Mouse (Mus musculus) ES-CJ7 (cell line): ENCODE results near the gene Gm37240.

Source experiments
- DNase-seq: peaks from one replicate; pipeline ENCODE4 v3.0.0; 2011; ENCODE audit warnings: low read depth, low spot score

Gm37240 gene

DNA sequence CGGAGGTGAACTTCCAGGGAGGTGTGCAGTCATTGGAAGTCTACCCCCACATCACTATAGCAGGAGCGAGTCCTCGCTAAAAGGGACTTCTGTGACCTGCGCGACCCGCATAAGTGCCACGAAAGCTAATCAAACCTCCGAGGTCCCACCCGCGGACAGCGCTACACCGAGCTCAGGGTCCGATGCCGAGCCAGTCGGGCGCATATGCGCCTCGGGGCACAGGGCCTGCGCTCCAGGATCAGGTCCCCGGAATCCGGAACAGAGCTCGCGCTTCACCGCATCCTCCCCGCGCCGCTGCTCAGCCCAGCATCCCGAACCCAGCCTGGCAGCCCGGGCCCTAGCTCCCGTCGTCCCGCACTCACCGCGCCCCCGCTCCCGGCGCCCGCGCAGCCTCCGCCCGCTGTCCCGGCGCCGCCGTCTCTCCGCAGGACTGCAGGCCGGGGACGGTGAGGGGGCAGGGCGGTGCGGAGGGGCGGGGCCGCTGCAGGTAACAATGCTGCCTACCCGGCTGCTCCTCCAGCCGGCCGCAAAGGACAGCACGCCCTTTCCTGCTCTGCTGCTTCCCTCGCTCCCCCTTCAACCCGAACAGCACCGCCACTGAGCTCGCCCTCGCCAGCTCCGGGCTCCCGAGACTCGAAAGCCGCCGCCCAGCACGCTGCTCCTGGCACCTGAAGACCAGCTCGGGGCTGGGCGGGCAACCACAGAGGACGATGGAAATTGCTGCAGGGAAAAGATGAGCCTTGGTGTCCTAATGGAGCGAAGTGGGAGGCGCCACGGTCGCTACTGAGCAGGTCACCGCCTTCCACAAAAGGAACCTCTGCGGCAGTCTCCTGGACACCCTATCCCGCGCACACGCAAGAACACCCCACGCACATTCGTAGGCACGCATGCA is 1407.1 kb downstream of the Gm37240 start, which contains the start of gene Fhdc1:
Fhdc1 (minus strand) TSS at position 424 of the 892 bp plus-strand sequence.
- peak; percentile 69 for DNase-seq

DNA sequence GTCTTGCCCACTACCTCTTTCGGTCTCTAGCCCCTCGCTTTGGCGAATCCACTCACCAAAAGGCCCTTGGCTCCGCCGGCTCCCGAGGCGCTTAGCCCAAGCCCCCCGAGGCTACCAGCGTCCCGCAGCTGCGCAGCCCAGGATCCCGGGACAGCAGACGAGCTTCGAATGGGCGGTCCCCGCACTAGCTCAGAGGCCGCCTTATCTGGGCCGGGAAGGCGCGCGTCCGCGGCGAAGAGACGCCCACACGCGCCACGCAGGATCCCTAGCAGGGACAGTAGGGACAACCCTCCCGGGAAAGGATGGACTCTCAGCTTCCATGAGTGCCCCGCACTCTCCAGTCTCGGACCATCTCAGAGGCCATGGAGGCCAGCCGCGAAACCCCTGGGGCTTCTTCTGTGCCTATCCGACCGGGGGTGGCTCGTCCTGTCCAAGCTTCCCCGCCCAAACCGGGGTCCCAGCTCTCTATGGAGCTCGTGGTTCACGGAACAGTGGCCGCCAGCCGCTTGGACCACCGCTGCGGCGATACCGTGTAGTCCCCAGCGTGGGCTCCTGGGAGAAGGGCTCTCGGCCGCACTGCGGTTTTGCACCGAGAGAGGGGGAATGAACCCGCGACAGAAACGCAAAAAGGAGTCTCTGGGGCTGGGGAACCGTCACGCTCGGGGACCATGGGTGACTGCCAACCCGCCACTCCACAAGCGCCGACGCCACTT is 1407.9 kb downstream of the Gm37240 start:
- peak; percentile 9 for DNase-seq

DNA sequence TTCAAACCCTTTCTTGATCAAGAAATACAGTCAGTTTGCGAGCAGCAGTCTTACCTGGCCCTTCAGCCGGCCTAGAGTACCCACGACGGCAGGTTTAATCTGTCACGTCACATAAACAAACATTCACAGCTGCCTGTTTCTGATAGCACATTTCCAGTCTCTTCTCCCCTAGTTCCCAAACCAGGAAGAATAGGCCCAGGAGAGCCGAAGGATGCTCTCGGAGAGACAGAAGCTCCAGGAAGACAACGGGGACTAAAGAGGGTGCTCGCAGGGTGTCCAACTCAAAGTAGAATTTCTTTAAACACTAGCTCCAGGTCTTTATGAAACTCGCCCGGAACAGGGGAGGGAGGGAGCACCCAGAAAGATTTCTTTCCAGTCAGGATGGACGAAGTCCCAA is 1408.4 kb downstream of the Gm37240 start:
- no peak for DNase-seq

DNA sequence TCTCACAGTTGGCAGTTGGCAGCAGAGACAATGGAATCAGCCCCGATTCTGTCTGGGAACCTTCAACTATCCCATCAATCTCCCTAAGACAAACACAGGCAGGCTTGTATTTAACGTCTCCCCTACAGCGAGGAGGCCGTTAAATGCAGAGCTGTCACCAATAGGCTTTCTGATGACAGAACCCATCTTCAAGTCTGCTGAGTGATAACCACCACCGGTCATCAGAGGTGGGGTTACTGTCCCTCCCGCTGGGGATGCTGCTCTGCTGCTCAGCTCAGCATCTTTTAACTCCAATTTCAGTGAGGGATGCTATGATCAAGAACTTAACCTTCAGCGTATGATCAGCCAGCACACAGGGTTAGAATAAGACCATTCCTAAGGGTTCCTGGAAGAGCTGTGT is 1409.1 kb downstream of the Gm37240 start:
- DNase-seq, result no peak

DNA sequence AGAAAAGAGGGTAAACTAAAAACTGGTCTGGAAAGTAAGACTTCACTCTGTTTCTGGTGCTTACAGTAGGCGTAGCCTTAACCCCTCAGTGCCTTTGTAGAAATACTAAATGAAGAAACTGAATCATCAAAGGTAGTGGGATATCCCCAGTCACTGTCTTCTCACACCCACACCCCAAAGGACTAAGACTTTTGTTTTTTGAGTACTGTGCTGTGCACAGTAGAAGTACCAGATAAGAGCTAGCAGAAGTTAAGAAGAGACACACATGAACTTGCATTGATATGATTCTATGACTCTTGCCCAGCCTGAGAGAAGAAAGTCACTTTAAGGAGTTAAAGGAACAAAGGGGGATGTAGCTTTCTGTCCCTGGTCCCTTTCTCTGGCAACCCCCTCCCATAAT is 1409.8 kb downstream of the Gm37240 start:
- DNase-seq, result no peak

DNA sequence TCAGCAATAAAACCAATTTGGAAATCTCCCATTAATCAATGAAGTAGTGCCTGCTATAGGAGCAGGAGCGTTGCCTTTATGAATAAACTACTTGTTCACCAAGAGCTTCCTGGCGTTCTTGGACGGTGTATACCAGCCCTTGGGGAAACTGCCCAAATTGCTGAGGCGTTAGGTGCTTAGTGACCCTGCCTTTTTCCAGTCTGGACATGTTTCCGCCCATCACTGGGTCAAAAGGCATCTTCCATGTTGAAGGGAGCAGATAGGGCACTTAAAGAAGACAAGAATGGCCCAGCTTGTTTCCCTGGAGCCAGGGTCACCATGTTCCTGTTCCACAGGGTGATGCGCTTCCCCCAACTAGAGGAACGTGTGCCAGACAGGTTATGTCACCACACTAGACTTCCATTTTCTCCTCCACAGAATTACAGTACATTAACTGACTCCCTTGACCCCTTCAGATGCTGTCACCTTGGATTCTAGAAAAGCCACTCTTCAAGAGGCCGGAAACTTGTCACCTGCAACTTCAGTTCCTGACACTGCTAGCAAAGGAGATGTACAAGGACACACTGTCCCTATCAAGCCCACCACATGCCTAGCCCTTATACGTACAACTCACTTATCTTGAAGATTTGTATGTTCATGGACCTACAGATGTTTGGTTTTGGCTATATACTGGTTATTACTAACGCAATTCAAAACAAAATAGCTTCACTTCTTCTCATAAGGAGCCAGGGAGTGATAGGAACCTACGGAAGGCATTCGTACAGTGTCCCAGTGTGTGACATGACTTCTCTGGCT is 1412.1 kb downstream of the Gm37240 start:
- no peak for DNase-seq

DNA sequence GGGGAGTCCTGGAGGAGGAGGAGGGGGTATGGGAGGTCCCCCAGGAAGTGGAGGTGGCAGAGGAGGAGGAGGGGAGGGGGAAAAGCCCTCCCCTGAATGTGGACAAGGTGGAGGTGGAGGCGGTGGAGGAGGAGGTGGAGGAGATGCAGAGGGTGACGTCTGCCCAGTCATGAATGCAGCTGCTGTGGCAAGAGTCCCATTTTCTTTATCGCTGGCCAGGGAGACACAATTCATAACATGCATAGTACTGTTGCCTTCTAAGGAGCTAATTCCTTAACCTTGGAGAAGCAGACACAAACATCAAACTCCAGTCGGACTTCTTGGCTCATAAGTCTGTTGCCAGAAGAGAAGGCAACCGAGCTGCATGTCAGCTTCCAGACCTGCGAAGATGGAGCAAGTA is 1412.9 kb downstream of the Gm37240 start:
- no peak for DNase-seq

DNA sequence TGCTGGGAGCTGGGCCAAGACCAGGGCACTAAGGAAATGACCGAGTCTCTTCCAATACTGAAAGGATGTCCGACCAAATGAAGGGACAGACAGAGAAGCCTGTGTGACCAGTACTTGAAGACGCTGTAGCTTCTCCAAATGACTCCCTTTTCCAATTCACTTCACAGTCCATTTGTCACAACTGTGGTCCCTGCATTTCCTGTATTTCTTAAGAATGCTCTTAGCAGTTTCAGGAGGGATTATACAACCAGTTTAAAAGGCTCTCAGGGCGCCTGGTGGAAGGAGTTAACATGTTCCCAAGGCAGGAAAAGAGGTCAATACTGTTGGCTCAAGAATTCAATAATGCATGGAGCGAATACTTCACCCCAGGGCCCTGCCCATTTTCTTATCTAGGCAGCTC is 1414.4 kb downstream of the Gm37240 start:
- DNase-seq, result no peak

DNA sequence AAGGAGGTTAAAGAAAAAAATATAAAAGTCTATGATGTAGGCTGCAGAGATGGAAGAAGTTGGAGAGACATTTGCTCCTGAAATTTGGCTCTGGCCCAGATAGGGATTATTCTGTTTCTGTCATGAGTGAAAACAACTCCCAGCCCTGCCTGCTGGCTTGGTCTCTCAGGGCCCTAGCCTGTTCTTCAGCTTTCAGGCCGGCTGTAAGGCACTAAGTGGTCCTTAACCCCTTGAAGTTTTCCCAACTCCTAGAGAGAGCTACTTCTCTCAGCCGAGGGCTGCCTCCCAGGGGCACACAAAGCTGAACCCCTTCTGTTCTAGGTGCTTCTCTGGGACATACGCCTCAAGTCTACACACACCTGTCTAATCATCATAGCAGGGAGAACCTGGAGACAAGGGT is 1414.8 kb downstream of the Gm37240 start:
- no peak for DNase-seq

DNA sequence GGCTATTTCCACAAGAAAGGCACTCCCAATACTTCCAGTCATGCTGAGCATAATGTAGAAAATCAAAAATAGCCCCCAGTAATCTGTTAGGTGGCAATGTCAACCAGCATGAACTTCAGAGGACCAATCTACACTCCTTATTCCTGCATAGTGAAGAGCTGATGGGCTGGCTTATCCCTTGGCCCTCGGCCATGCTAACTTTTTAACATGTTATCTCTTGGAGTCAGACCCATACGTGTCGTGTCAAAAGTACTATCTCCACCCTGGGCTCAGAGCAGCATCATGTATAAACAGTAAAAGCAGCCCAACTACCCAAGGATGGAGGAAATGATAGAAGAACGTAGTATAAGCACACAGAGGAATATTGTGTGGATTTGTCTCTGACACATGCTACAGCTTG is 1416.2 kb downstream of the Gm37240 start:
- no peak for DNase-seq

DNA sequence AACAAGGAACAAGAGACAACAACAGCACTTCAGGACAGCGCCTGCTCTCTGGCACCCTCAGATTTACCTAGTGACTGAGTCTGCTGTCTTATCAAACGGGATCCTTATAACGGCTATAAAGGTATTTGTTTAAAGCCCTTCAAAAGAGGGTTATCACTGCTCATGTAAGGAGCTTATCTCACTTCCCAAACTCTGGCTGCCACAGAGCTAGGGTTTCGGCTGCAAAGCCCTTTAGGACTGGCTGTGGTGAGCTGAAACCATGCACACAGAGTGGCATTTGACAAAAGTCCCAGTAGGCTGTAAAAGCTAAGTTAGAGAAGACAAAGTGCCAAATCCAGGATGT is 1419.2 kb downstream of the Gm37240 start:
- no peak for DNase-seq

DNA sequence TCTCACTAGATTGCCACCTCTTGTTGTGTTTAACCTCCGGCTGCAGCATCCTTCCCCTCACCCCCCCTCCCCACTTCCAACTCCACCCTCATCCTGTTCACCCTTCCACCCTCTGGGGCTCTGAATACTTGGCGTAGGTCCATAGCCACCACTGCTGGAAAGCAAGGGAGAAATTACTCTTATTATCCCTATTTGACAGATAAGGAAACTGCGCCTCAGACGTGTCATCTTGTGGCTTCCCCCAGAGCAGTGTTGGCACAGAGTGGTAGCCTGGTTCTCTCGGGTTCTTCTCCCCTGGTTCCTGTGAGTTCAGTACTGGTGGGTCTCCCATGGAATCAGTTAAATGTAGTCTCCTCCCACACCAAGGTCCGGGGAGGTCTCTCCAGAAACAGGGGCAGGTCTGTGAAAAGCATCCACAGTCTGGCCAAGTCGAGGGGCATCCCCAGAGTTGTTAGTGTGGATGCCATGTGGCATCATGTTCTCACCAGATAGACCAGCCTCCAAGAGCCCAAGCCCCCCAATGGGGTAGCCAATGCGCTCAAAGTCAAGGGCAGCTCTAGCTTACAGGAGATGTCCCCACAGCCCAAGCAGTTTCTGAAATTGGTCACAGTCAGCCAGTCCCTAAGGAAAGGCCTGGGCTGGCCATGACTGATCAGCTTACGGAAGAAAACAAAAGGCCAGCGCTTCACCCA is 1419.8 kb downstream of the Gm37240 start:
- DNase-seq, result no peak

DNA sequence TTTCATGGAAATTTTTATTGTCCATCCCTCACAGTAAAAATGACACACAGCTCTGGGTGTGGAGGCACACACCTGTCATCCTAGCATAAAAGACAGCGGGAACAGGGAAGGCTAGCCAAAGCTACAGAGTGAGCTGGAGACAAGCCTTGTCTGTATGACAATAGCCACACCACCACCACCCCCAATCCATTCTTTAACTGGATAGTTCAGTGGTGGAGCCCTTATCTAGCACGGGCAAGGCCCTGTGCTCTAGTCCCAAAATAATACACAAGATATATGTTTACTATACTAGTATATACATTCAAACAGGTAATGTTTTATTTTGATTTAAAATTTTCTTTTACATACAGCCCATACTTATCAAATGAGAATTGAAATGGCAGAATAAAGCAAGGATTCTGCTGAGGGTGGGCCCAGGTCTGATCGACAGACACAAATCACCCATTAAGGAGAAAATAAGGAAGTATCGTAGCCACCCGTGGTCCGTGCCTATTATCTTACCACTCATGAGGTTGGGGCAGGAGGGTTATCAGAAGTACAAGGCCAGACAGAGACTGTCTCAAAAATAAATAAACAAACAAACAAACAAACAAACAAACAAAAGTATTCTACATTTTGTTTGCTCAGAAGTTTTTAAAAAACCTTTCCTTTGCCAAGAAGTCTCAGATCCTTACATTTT is 1421.4 kb downstream of the Gm37240 start:
- DNase-seq, result no peak

DNA sequence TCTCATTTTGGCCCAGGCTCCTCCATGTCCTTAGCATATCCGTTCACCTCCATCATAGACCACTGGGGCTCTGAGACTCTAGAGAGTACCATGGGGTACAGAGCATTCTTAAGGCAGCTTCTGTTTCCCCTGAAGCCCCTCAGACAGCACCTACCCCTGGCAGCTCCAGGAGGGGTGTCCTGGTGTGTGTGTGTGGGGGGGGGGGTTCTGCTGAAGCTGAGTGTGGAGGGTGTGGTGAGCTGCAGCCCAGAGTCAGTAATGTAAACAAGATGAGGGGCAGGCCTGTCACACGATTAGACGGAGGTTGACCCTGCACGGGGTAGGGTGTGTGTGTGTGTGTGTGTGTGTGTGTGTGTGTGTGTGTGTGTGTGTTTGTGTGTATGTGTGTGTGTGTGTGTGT is 1425.6 kb downstream of the Gm37240 start:
- no peak for DNase-seq

DNA sequence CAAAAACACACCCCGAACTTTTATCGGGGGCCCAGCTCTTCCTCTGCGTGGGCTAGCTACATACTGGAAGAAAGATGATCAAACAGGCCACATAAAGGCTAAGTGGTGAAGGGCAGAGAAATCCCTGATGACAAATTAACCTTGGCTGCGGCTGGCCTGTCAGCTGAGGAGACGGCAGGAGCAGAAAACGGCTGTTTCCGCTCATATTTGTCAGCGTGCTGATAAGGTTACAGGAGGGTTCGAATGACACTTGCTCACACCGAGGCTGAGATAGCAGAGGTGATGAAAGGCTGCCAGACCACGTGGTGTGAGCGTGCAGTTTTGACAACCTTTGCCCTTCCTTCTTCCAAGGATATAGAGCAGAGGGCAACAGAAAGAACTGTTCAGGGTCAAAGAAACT is 1426.4 kb downstream of the Gm37240 start:
- no peak for DNase-seq

DNA sequence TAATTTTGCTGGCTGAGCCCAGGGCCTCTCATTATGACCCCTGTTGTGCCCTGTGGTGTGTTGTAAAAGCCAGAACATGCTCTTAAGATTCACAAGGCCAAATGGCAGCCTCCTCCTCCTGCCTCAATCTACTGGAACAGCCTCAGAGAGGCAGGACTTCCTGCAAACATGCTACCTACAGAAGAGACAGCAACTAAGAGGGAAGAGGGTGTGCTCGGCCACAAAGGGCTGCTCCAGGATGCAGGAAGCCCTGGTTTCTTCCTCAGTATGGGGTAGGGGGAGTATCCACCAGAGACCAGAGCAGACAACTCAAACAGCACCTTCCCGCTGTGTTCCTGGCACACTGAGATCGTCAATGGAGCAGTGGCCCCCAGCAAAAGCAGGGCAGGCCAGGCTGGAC is 1426.8 kb downstream of the Gm37240 start:
- no peak for DNase-seq

DNA sequence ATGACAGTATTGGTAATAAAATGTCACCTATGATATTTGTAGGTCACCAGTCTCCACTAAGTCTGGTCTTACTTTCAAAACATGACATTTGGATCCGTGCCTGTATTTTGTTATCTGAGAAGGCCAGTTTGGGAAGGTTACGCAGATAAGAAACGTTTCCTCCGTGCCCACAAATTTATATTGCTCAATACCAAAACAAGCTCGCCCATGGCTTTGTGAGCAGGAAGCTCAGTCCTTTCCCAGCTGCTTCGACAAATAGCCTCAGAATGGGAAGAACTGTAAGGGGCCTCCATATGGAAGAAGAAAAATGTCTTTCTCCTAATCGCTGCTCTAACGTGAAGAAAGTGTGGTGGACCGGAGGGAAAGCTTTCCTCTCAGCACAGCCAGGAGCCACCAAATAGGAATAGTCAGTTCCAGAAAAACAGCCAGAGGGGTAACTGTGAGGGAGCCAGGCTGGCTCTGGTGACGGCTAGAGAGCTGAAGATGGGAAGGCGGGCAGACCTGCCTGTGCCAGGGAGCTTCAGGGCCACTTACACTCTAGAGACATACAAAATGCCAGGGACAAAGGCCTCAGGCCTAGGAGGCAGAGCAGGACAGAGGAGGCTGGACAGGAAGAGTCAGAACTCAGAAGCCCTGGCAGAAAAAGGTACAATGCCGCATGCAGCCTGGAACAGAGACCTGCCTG is 1431.4 kb downstream of the Gm37240 start:
- DNase-seq, result no peak

DNA sequence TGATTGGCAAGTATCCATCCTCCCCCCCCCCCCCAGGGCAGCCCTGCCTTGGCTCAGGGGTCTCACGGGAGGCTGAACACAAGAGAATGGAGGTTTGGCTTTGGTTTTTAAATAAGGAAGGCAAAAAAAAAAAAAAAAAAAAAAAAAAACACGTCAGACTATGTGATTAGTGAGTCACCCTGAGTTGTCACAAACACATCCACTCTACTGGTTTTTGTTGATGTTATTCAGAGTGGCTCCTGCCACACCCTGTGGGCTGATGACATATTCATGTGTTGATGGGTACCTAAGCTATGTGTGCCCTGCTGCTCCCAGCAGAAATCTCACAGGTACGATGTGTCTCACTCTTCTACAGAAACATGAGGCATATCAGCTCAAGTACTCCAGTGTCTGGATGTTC is 1436.7 kb downstream of the Gm37240 start:
- no peak for DNase-seq

DNA sequence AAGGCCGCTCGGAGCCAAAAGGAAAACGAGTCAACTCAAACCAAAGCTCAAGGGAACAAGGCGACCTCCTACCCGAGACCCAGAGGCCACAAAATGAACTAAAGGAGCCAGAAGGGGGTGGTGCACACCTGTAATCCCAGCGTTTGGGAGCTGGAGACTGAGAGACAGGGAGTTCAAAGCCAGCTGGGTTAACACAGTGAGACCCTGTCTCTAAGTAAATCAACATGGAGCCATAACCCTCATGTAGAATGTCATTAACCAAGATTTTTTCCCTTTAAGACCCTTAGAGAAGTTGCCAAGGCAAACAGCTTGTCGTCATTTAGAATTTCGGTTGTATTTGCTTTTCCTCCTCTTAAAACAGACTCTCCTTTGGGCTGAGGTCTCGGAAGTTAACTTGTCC is 1438.3 kb downstream of the Gm37240 start:
- no peak for DNase-seq

DNA sequence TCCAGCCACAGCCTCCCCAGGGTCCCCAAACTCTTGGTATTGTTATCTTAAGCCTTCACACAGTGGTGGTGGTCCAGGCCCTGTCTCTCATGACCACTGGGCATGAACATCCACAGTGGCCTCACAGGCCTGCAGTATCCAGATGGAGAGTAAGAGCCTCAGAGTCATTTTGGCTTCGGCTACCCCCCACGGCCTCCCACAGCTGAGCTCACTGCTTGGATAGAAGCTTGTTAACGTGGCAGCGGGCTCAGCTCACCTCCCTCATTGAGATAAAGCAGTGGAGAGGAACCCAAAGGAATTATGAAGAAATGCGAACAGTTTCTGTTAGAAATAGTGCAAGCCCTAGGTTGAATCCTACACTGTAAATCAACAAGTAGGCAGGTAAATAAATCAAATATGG is 1439.5 kb downstream of the Gm37240 start:
- DNase-seq, result no peak
